Mouse (Mus musculus) G1E (cell line): ENCODE data around the gene Mdc1. TPM values are rescaled to one million over a fixed set of nuclear protein-coding genes. Genes with fewer than 3 reads are reported as not detected.

ENCODE experiments used
- ATAC-seq: 2 replicates; pipeline ENCODE4 v1.8.0; 2016; ENCODE audit warnings: mild to moderate bottlenecking; ENCODE audit not compliant: insufficient number of reproducible peaks, poor library complexity, low FRiP score, severe bottlenecking; ENCODE audit errors: extremely low read depth
- DNase-seq: peaks from one replicate; pipeline ENCODE4 v3.0.0; 2012; ENCODE audit warnings: low spot score
- H3K27me3 ChIP-seq: 2 replicates; pipeline ENCODE4 v1.6.1; 2012; ENCODE audit warnings: mild to moderate bottlenecking, low read length, inconsistent platforms; ENCODE audit not compliant: insufficient read depth
- H3K36me3 ChIP-seq: replicated peaks from 2 replicates; pipeline ENCODE3; 2012; ENCODE audit warnings: mild to moderate bottlenecking, inconsistent platforms
- H3K4me1 ChIP-seq: 2 replicates; pipeline ENCODE4 v1.6.1; 2012; ENCODE audit warnings: low read depth, low read length, inconsistent platforms, mixed read lengths; ENCODE audit not compliant: insufficient read depth
- H3K4me3 ChIP-seq: 2 replicates; pipeline ENCODE4 v1.5.1; 2012; ENCODE audit warnings: low read depth, mild to moderate bottlenecking, inconsistent platforms, low read length, moderate library complexity, mixed read lengths
- H3K9me3 ChIP-seq: replicated peaks from 2 replicates; pipeline ENCODE4 v1.6.1; 2012; ENCODE audit warnings: inconsistent platforms
- CTCF ChIP-seq: IDR thresholded peaks from 2 replicates; pipeline ENCODE4 v1.5.1; 2012; ENCODE audit warnings: low read depth, low read length, inconsistent platforms, mixed read lengths
- GATA1 ChIP-seq: IDR thresholded peaks from 2 replicates; pipeline ENCODE4 v1.6.1; 2012; ENCODE audit warnings: borderline replicate concordance, low read length, inconsistent platforms, mixed read lengths
- GATA2 ChIP-seq: IDR thresholded peaks from 2 replicates; pipeline ENCODE4 v1.6.1; 2012; ENCODE audit warnings: low read depth, low read length, inconsistent platforms, borderline replicate concordance
- POLR2AphosphoS5 ChIP-seq: IDR thresholded peaks from 2 replicates; pipeline ENCODE4 v1.6.1; 2012; ENCODE audit warnings: low read depth, low read length, inconsistent platforms; ENCODE audit not compliant: insufficient replicate concordance
- TAL1 ChIP-seq: conservative IDR thresholded peaks from 2 replicates; pipeline ENCODE4 v1.6.1; 2012; ENCODE audit warnings: low read depth, low read length, inconsistent platforms, mixed read lengths
- polyA plus RNA-seq: library from polyadenylated mRNA; stranded (reverse); fragments of >175 nt; gene quantifications from 2 replicates; pipeline ENCODE4 v1.2.3, GENCODE M21; 2012
- total RNA-seq, 2 experiments: library from RNA; stranded (forward) in 1 of 2; stranded (reverse) in 1 of 2; fragments of 200-1000 nt in 1 of 2; fragments of >200 nt in 1 of 2; fragmentation: Nextera tagmentation in 1 of 2; gene quantifications; 2 replicates each; pipeline ENCODE4 v1.2.3; 2014 to 2017

The Mdc1 gene
- total and polyA plus RNA-seq, 3 experiments: 15.8 to 197 (median 29.7) TPM

DNA sequence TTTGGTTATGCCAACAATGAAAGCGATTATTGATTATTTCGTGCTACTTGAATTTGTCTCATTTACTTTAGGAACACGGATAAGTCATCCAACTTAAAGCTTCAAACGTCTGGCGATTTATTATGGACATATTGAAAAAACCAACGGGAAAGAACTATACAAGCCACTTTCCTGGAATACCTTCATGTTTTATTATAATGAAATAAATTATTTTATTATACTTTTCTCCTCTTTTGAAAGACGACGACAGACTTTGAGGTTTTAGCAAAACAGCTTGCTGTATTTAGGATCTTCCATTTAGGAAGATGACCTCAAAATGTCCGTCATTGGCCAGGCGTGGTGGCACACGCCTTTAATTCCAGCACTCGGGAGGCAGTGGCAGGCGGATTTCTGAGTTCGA lies 754 bp upstream of the Mdc1 start:
- Histone ChIP-seq H3K4me3 (peak overlapping the region; percentile 73; the same call in 1 of the 2 replicates), H3K27me3 (no peaks in the 10 kb centered on the region), H3K36me3 (peaks cover 35% of the 10 kb centered on the region), H3K4me1 (peaks cover 35% of the 10 kb centered on the region), H3K9me3 (no peaks in the 10 kb centered on the region)
- DNase-seq (no peak), ATAC-seq (no peak)
- TF ChIP-seq GATA2 (no peak), TAL1 (no peak), POLR2AphosphoS5 (no peak), CTCF (no peak), GATA1 (no peak)

DNA sequence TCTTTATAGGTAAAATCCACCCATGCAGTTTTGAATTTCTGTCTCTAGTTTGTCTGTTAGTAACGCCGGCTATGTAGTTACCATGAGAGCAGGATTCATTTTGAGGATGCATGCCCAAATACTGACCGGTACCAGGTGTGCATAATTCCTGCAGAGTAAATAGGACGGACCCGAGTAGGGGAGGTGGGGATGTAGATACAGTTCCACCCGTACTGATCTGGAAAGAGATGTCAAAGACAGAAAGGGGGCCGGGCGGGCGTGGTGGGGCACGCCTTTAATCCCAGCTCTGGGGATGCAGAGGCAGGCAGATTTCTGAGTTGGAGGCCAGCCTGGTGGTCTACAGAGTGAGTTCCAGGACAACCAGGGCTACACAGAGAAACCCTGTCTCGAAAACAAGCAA lies 691 bp downstream of the Mdc1 start:
- H3K36me3 ChIP-seq: peaks cover 30% of the 10 kb centered on the region
- TF ChIP-seq GATA1 (no peak), POLR2AphosphoS5 (no peak), TAL1 (no peak), CTCF (no peak), GATA2 (no peak)
- no peaks in the 10 kb centered on the region for H3K27me3 ChIP-seq
- DNase-seq (no peak), ATAC-seq (no peak)
- peak overlapping the region; percentile 73 for H3K4me3 ChIP-seq
- peaks cover 29% of the 10 kb centered on the region for H3K4me1 ChIP-seq
- H3K9me3 ChIP-seq: no peaks in the 10 kb centered on the region

DNA sequence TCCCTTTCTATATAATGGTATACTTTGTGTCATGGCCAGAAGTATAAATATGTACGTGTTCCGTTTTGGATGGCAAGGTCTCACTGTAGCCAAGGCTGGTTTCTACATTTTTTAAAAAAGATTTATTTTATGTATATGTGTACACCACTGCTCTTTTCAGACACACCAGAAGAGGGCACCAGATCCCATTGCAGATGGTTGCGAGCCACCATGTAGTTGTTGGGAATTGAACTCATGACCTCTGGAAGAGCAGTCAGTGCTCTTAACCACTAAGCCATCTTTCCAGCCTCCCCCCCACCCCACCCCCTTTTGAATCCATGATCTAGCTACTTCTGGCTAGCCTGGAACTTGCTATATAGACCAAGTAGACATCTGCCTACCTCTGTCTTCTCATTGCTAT lies 2.2 kb downstream of the Mdc1 start:
- no peak for ATAC-seq
- H3K27me3 ChIP-seq: no peaks in the 10 kb centered on the region
- H3K4me1 ChIP-seq: peaks cover 42% of the 10 kb centered on the region

DNA sequence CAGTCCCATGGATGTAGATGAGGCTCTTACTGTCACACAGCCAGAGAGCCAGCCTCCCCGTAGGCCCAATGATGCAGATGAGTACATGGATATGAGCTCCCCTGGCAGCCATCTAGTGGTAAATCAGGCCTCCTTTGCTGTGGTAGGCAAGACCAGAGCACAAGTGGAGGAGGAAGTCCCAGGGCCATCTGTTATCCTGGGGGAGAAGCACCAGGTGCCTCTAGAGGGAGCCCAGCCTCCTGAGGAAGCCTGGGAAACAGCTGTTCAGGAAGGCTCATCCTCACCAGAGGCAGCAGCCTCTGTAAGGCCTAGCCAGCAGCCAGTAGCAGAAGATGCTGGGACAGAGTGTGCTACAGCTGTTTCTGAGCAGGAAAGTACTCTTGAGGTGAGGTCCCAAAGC lies 6.8 kb downstream of the Mdc1 start:
- peaks cover 84% of the 10 kb centered on the region for H3K36me3 ChIP-seq

More for the DNA sequence above, 2.2 kb downstream of the Mdc1 start:
- H3K4me3 ChIP-seq: no peak overlapping the region
- H3K36me3 ChIP-seq: peaks cover 45% of the 10 kb centered on the region
- no peaks in the 10 kb centered on the region for H3K9me3 ChIP-seq
- TF ChIP-seq TAL1: no peak
- no peak for TF ChIP-seq CTCF
- TF ChIP-seq GATA1: no peak
- TF ChIP-seq GATA2: no peak
- DNase-seq: no peak

DNA sequence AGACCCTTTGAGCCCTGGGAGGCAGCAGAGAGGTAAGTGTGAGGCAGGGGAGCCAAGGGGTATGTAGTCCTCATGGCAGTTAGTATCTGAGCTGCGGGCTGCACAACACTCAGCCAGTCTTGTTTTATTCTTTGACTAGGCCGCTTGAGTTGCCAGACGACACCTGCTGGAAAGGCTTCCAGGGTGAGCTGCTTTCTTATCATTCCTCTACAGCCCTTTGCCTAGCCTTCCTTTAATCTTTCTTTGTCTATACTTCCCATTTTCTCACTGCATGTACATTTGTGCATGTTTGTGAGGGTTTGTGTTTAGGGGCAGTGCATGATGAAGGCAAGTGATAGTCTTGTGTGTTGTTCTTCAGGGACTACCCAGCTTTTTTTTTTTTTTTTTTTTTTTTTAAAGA lies 9.7 kb downstream of the Mdc1 start:
- H3K4me1 ChIP-seq: peaks cover 65% of the 10 kb centered on the region
- TF ChIP-seq CTCF (no peak), TAL1 (peak; percentile 89)
- H3K9me3 ChIP-seq: no peaks in the 10 kb centered on the region
- H3K4me3 ChIP-seq: no peak overlapping the region
- ATAC-seq: peak; percentile 68
- DNase-seq: peak; percentile 46
- no peaks in the 10 kb centered on the region for H3K27me3 ChIP-seq
- peaks cover 90% of the 10 kb centered on the region for H3K36me3 ChIP-seq

More for the DNA sequence above, 6.8 kb downstream of the Mdc1 start:
- Histone ChIP-seq H3K4me3 (no peak overlapping the region), H3K9me3 (no peaks in the 10 kb centered on the region), H3K27me3 (no peaks in the 10 kb centered on the region), H3K4me1 (peaks cover 57% of the 10 kb centered on the region)
- no peak for TF ChIP-seq GATA2
- no peak for TF ChIP-seq POLR2AphosphoS5
- TF ChIP-seq GATA1: no peak
- no peak for TF ChIP-seq TAL1
- TF ChIP-seq CTCF: no peak
- DNase-seq (no peak), ATAC-seq (no peak)

DNA sequence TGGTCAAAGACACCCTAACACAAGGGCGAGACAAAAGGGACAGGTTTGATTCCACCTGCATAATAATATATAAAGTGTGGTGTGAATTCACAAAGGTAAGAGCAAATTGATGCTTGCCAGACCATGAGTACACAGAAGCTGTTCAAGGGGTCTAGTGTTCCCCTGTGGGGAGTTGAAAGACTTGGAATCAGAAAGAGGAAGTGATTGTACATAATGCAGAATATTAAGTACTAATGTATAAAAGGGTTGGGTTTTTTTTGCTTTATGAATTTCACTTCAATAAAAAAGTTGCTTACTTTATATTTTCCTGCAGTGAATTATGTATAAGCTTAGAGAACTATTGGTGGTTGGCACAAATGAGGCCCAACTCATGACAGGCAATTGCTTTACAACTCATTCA lies 18.1 kb downstream of the Mdc1 start:
- H3K4me1 ChIP-seq: peaks cover 68% of the 10 kb centered on the region
- no peaks in the 10 kb centered on the region for H3K9me3 ChIP-seq
- TF ChIP-seq GATA2 (no peak), POLR2AphosphoS5 (no peak), CTCF (no peak), GATA1 (no peak)
- DNase-seq: no peak
- no peak overlapping the region for H3K4me3 ChIP-seq
- peaks cover 64% of the 10 kb centered on the region for H3K36me3 ChIP-seq
- H3K27me3 ChIP-seq: no peaks in the 10 kb centered on the region
- ATAC-seq: no peak

DNA sequence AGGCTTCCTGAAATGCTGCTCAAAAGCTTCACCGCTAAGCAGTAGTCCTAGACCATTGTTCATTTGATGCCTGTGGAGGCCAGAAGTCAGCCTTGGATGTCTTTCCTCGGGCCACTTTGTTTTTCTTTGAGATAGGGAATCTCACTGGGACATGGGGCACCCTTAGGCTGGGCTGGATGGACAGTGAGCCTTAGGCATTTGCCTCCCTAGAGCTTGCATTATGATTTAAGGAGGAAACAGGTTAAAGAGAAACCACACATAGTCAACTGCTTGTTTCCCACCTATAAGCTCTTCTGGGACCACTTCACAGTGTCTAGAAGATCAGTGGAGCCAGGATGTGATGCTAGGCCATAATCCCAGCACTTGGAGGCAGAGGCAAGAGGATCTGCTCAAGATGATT lies 18.5 kb downstream of the Mdc1 start:
- Histone ChIP-seq H3K9me3 (no peaks in the 10 kb centered on the region), H3K4me3 (no peak overlapping the region), H3K36me3 (peaks cover 64% of the 10 kb centered on the region), H3K27me3 (no peaks in the 10 kb centered on the region), H3K4me1 (peaks cover 68% of the 10 kb centered on the region)
- TF ChIP-seq CTCF (no peak), GATA2 (no peak), TAL1 (no peak), POLR2AphosphoS5 (no peak), GATA1 (no peak)
- no peak for ATAC-seq
- DNase-seq: no peak
